Mouse (Mus musculus) hindbrain, embryonic 11.5 days (tissue): ENCODE data around the gene Padi3. TPM values are rescaled to one million over a fixed set of nuclear protein-coding genes. Genes with fewer than 3 reads are reported as not detected.

Experiments used
- ATAC-seq: fragments of 200-750 bp; cut with Nextera tagmentation; 2 replicates; pipeline ENCODE4 v1.8.0; 2017; ENCODE audit warnings: mild to moderate bottlenecking, moderate TSS enrichment, moderate library complexity; ENCODE audit not compliant: low FRiP score
- DNase-seq: peaks from one replicate; pipeline ENCODE4 v3.0.0-alpha.2; 2015; ENCODE audit warnings: low spot score
- H3K27ac ChIP-seq: fragments of 300-500 bp; sonication (generic); 2 replicates; pipeline ENCODE4 v1.5.1; 2014; ENCODE audit warnings: mild to moderate bottlenecking, low read depth, low read length
- H3K27me3 ChIP-seq: fragments of 300-500 bp; sonication (generic); 2 replicates; pipeline ENCODE4 v1.6.1; 2014; ENCODE audit warnings: mild to moderate bottlenecking, low read length, moderate library complexity, mixed read lengths; ENCODE audit not compliant: control insufficient read depth, insufficient read depth
- H3K36me3 ChIP-seq: fragments of 300-500 bp; sonication (generic); 2 replicates; pipeline ENCODE4 v1.6.1; 2014; ENCODE audit warnings: mild to moderate bottlenecking, low read length, moderate library complexity, mixed read lengths; ENCODE audit not compliant: control insufficient read depth, insufficient read depth
- H3K4me1 ChIP-seq: fragments of 300-500 bp; sonication (generic); replicated peaks from 2 replicates; pipeline ENCODE4 v1.6.1; 2014; ENCODE audit warnings: low read length, mixed read lengths; ENCODE audit not compliant: control insufficient read depth, insufficient read depth
- H3K4me2 ChIP-seq: fragments of 300-500 bp; sonication (generic); replicated peaks from 2 replicates; pipeline ENCODE4 v1.6.1; 2014; ENCODE audit warnings: mild to moderate bottlenecking, low read depth, low read length
- H3K4me3 ChIP-seq: fragments of 300-500 bp; sonication (generic); 2 replicates; pipeline ENCODE4 v1.5.1; 2014; ENCODE audit warnings: low read depth, low read length
- H3K9ac ChIP-seq: fragments of 300-500 bp; sonication (generic); 2 replicates; pipeline ENCODE4 v1.6.1; 2014; ENCODE audit warnings: low read depth, low read length
- H3K9me3 ChIP-seq: fragments of 300-500 bp; sonication (generic); 2 replicates; pipeline ENCODE4 v1.6.1; 2016; ENCODE audit warnings: low read length; ENCODE audit not compliant: control insufficient read depth
- WGBS: fragments of 180-500 bp; shearing (Covaris S2); extraction: QIAGEN DNeasy Blood & Tissue Kit; methylation state at CpG from one replicate; pipeline ENCODE4 v1.1.7; 2014; 5-methylcytosine and 5-hydroxymethylcytosine counted together
- polyA plus RNA-seq: library from polyadenylated mRNA; unstranded; fragments of >200 nt; fragmentation: Nextera tagmentation; extraction: Ambion mirVana; gene quantifications from 2 replicates; pipeline ENCODE4 v1.2.1, GENCODE M21; 2014

Padi3 gene
- polyA plus RNA-seq, 1 experiment from 2014 or later: not detected

DNA sequence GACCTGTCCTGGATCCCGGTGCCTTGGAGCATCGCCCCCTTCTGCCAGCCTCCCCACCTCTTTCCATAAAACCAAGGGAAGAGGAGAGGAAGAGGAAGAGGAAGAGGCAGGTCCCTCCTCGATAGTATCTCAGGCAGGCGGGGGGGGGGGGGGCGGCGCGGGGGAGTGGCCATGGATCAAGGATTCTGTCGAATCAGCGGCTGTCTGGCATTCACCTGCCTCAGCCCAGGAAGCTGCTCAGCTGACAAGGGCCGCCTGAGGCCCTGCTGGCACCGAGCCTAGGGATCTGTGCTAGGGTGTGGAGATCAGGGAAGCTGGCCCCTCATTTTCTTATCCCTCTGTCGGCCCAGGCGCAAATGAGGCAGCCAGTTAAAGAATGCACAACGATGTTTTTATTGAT is 2.2 kb upstream of the Padi3 start:
- Histone ChIP-seq H3K9ac (no peak overlapping the region), H3K36me3 (no peaks in the 10 kb centered on the region), H3K9me3 (no peaks in the 10 kb centered on the region), H3K27ac (no peak overlapping the region), H3K4me3 (no peak overlapping the region), H3K27me3 (no peaks in the 10 kb centered on the region), H3K4me2 (no peak overlapping the region), H3K4me1 (no peaks in the 10 kb centered on the region; the same call in 1 of the 2 replicates)
- DNase-seq: no peak
- no peak for ATAC-seq
- 56% methylated on average over 9 of the region's 14 CpGs for WGBS

DNA sequence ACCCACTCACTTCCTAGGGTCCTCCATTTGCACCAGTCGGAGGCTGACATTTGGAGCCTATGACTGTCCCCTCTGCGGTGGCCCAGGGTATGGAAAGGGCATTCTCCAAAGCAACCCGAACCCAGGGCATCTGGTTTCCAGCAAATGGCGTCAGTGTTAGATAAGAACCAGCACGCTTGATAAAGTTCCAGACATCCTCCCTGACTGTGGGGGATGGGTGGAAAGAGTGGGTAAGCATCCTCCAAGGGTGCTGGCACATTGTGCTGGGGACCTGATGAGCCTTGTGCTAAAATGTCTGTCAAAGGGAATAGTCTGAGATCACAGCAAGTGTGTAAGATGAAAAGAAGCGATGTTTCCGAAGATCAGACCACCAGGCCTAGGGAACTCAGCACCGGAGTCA is 1.7 kb upstream of the Padi3 start:
- H3K36me3 ChIP-seq: no peaks in the 10 kb centered on the region
- H3K9me3 ChIP-seq: no peaks in the 10 kb centered on the region
- H3K27me3 ChIP-seq: no peaks in the 10 kb centered on the region
- DNase-seq (no peak), ATAC-seq (no peak)
- H3K27ac ChIP-seq: no peak overlapping the region
- H3K4me1 ChIP-seq: no peaks in the 10 kb centered on the region; the same call in 1 of the 2 replicates
- H3K9ac ChIP-seq: no peak overlapping the region
- no peak overlapping the region for H3K4me2 ChIP-seq
- no peak overlapping the region for H3K4me3 ChIP-seq
- WGBS: 72% methylated on average over 8 of the region's 8 CpGs

DNA sequence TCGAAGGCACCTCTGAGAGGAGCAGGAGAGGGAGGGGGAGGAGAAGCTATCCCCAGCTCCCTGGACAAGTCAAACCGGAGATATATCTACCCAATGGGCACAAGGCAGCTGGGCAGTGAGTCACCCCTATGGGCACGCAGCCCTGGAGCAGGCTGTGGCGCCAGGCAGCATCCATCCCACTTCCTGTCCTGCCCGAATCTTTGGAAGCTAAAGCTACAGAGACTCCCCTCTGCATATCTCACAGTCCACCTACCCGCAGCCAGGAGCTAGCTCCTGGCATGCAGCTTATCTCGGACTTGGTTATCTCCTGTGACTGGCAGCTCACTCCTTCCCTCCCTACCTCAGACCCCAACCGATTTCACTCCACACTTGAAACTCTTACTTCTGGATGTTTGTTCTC is 1.3 kb downstream of the Padi3 start:
- no peaks in the 10 kb centered on the region; the same call in 1 of the 2 replicates for H3K4me1 ChIP-seq
- WGBS: 89% methylated on average over 8 of the region's 8 CpGs
- no peaks in the 10 kb centered on the region for H3K9me3 ChIP-seq
- no peak overlapping the region for H3K4me3 ChIP-seq
- no peaks in the 10 kb centered on the region for H3K36me3 ChIP-seq
- H3K9ac ChIP-seq: no peak overlapping the region
- H3K27me3 ChIP-seq: no peaks in the 10 kb centered on the region
- no peak overlapping the region for H3K4me2 ChIP-seq
- H3K27ac ChIP-seq: no peak overlapping the region
- ATAC-seq (no peak), DNase-seq (no peak)

DNA sequence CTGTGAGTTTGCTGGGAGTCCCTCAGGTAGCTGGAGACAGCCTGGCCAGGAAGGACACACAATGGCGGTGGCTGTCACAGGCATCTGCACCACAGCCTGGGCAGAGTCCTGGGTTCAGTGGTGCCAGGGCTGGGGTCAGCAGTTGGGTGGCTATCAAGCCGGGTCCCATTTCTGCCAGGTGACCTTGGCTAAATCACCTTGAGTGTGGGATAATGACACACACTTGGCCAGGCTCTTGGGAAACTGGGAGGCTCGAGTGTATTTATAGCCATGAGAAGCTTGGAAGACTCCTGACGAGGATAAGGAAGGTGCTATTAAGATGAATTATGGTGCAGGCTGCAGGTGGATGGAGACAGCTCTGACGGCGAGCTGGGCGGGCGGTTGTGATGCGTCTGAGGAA is 5.8 kb downstream of the Padi3 start:
- Histone ChIP-seq H3K4me2 (no peak overlapping the region), H3K4me1 (no peaks in the 10 kb centered on the region), H3K4me3 (no peak overlapping the region), H3K27ac (no peak overlapping the region), H3K9ac (no peak overlapping the region), H3K9me3 (no peaks in the 10 kb centered on the region), H3K27me3 (no peaks in the 10 kb centered on the region), H3K36me3 (no peaks in the 10 kb centered on the region)
- DNase-seq (no peak), ATAC-seq (no peak)
- WGBS: 92% methylated on average over 9 of the region's 9 CpGs

DNA sequence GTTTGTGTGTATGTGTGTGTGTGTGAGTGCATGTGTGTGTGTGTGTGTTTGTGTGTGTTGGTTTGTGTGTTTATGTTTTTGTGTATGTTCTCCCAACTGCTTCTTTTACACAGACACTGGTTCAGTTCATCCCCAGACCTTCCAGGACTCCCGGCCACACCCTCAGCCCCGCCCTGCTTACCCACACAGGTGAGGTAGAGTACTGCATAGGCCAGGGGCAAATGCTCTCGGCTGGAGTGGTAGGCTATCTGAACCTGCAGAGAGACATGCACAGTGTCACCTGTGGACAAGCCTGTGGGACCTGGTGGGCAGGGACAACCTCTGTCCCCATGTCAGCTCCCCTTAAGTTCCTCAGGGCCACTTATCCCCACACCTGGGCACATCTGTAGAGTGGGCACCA is 9.1 kb downstream of the Padi3 start:
- Histone ChIP-seq H3K27ac (no peak overlapping the region), H3K4me3 (no peak overlapping the region), H3K4me2 (no peak overlapping the region), H3K4me1 (no peaks in the 10 kb centered on the region), H3K36me3 (no peaks in the 10 kb centered on the region), H3K9ac (no peak overlapping the region), H3K27me3 (no peaks in the 10 kb centered on the region), H3K9me3 (no peaks in the 10 kb centered on the region)
- WGBS: 94% methylated on average over 3 of the region's 3 CpGs
- no peak for ATAC-seq
- no peak for DNase-seq

DNA sequence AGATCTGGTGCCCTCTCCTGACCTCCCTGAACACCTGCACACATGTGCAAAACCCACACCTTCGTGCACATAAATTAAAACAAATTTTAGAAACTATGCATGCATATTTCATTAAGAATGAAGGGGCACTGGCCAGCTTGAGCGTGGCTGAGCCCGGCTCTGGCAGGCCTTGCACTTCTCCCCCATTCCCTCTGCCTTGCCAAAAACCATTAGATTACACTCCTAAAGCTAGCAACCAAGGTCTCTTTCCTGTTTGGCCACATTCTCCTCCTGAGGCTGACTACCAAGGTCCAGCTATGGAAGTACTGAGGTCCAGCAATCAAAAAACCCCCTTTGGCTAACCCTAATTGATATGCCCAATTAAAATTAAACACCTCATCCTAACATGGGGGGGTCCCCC is 13.7 kb downstream of the Padi3 start:
- Histone ChIP-seq H3K27me3 (no peaks in the 10 kb centered on the region), H3K36me3 (no peaks in the 10 kb centered on the region), H3K9ac (no peak overlapping the region), H3K4me1 (no peaks in the 10 kb centered on the region), H3K4me2 (no peak overlapping the region), H3K27ac (no peak overlapping the region), H3K9me3 (no peaks in the 10 kb centered on the region), H3K4me3 (no peak overlapping the region)
- no peak for ATAC-seq
- WGBS: 81% methylated on average over 3 of the region's 3 CpGs
- no peak for DNase-seq

DNA sequence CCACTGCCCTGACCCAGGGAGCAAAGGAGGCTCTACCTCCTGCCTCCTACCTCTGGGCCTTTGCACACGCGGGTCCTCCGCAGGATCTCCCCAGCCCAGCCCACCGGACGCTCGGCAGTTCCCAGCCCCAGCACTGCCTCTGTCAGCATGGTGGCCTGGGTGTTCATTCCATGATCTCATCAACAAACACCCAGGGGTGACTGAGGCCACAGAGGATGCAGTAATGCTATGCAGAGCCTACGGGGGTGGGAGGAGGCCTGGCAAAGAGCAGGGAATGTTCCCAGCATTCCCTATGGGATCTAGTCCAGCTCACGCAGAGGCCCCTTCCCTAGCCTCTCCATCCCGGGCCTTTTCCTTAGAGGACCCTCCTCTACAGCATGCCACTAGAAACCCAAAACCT is 15.8 kb downstream of the Padi3 start:
- H3K4me1 ChIP-seq: no peaks in the 10 kb centered on the region
- no peaks in the 10 kb centered on the region for H3K9me3 ChIP-seq
- DNase-seq (no peak), ATAC-seq (no peak)
- H3K9ac ChIP-seq: no peak overlapping the region
- no peak overlapping the region for H3K27ac ChIP-seq
- no peak overlapping the region for H3K4me2 ChIP-seq
- no peaks in the 10 kb centered on the region for H3K36me3 ChIP-seq
- H3K4me3 ChIP-seq: no peak overlapping the region
- 88% methylated on average over 9 of the region's 9 CpGs for WGBS
- H3K27me3 ChIP-seq: no peaks in the 10 kb centered on the region

DNA sequence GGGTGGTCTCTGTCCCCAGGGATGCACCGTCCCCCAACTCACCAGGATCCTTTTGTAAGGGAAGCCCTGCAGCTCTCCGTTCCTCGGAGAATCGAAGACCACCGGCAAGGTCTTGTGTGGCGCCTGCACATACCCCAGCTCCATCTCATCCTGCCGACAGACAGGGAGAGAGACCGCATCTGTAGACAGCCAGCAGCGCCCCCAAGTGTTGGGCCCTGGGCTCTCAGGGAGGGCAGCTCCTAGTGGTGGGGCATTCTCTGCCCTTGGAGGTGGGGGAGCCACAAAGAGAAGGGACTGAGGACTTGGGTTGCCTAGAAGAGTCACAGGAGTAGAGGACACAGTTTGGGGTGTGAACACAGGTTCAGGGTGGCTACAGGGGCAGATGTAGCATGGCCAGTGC is 16.7 kb downstream of the Padi3 start:
- H3K27me3 ChIP-seq: no peaks in the 10 kb centered on the region
- H3K4me3 ChIP-seq: no peak overlapping the region
- H3K4me2 ChIP-seq: no peak overlapping the region

DNA sequence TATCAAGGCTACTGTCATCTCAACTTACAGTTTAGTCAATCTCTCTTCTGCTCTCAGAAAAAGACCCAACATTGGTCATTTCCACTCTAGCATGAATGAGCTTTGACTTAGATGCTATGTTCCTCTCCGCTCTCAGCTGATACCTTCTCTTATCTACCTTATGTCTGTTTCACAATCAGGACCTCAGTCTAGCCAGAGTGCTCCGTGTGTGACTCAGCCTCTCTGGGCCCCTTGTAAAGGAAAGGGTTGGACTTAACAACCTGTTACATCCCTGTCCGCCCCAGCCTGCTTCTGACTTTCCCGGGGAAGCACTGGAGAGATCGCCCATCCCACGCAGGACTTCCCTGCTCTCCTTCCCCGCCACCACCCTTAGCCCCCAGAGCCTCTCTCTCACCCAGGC is 17.9 kb downstream of the Padi3 start:
- WGBS: 94% methylated on average over 7 of the region's 7 CpGs
- H3K4me2 ChIP-seq: no peak overlapping the region
- no peak overlapping the region for H3K27ac ChIP-seq
- no peaks in the 10 kb centered on the region for H3K9me3 ChIP-seq
- no peaks in the 10 kb centered on the region for H3K36me3 ChIP-seq
- no peaks in the 10 kb centered on the region for H3K4me1 ChIP-seq
- H3K27me3 ChIP-seq: no peaks in the 10 kb centered on the region
- ATAC-seq: no peak
- no peak overlapping the region for H3K4me3 ChIP-seq
- DNase-seq: no peak
- H3K9ac ChIP-seq: no peak overlapping the region

More for the DNA sequence above, 16.7 kb downstream of the Padi3 start:
- no peak overlapping the region for H3K9ac ChIP-seq
- H3K27ac ChIP-seq: no peak overlapping the region
- H3K4me1 ChIP-seq: no peaks in the 10 kb centered on the region
- WGBS: 51% methylated on average over 9 of the region's 9 CpGs
- no peak for DNase-seq
- ATAC-seq: no peak
- H3K36me3 ChIP-seq: no peaks in the 10 kb centered on the region
- H3K9me3 ChIP-seq: no peaks in the 10 kb centered on the region
